Mouse (Mus musculus) heart, adult 11 months (tissue): ENCODE measurements around the gene Med14.

Source experiments
- DNase-seq: peaks from one replicate; pipeline ENCODE4 v3.0.0; 2022

Gene Med14

DNA sequence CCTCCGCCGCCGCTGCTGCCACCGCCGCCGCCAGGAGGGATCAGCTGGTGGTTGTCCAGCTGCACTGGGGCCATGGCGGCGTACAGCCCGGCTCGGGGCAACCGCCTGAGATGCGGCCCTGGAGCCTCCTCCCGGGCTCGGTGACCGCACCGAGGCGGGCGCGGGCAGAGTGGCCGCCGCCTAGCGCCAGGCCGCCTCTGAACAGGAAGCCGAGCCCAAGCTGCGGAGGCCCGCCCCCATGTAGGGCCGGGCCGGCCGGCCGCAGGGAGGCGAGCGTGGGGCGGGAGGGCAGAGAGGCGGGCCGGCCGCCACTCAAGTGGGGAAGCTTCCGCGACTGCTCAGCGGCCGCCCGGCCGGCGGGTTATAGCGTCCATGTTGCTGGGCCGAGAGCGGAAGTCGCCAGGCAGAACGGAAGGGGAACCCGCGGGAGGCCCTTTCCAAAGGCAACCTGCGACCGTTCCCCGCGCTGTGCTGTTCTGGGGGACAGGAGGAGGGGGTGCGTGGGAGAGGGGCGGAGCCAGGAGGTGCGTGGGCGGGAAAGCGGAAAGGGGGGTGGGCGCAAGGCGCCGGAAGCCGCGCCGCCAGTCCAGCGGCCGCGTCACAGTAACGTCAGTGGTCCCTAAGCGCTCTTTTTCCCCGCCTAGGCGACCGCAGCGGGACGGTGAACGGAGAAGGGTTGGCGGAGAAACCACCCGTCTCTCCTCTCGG lies at the start of gene Med14:
TSS of gene Med14 (minus strand) at position 448 of the 708 bp plus-strand sequence.
- DNase-seq: peak; percentile 99

- DNase-seq: no peak
These were observed 38.7 kb upstream of the Med14 start for GRCm38 (mm10) chrX:12800559-12800958.

GRCm38 (mm10) chrX:12794842-12795241 lies 33.0 kb upstream of the Med14 start:
- DNase-seq: no peak

- DNase-seq: no peak
These were observed 29.9 kb upstream of the Med14 start for GRCm38 (mm10) chrX:12791674-12792340.

GRCm38 (mm10) chrX:12773236-12773635 lies 11.4 kb upstream of the Med14 start:
- no peak for DNase-seq

DNA sequence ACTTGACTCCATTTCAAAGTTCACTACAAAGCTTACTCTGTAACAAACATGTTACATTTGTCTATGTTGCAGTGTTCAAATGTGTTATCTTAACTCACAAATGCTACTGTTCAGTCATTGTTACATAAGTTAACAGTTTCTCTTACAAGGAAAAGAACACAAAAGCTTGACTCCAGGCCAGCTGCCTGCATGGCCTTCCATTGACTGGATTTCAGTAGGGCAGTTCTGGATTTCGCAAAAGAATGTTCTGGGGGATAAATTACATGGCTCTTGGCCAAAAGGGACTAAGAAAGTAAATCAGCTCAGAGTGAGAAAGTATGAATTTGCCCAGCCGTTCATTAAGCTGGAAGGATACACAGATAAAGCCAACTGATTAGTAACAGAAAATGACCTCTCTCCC lies 9.7 kb upstream of the Med14 start:
- DNase-seq: peak; percentile 92

DNA sequence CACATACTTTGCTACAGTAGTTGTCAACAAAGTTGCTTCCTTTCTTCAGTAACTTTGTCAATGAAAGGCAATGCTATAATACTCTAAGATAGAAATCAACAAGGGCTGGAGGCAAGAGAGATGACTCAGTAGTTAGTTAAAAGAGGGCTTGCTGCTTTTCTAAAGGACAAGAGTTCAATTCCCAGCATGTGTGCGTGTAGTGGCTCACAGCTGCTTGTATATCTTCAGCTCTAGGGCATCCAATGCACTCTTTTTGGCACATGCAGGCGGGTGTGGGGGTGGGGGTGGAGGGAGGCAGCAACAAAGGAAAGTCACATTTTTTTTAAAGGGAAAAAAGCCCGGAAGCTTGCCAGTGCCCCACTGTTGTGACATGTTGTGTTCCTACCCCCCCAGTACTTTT lies 6.7 kb upstream of the Med14 start:
- DNase-seq: no peak

GRCm38 (mm10) chrX:12766846-12767564 lies 5.1 kb upstream of the Med14 start:
- DNase-seq: peak; percentile 79

- no peak for DNase-seq
These were observed 1.4 kb upstream of the Med14 start for GRCm38 (mm10) chrX:12763127-12763834.

DNA sequence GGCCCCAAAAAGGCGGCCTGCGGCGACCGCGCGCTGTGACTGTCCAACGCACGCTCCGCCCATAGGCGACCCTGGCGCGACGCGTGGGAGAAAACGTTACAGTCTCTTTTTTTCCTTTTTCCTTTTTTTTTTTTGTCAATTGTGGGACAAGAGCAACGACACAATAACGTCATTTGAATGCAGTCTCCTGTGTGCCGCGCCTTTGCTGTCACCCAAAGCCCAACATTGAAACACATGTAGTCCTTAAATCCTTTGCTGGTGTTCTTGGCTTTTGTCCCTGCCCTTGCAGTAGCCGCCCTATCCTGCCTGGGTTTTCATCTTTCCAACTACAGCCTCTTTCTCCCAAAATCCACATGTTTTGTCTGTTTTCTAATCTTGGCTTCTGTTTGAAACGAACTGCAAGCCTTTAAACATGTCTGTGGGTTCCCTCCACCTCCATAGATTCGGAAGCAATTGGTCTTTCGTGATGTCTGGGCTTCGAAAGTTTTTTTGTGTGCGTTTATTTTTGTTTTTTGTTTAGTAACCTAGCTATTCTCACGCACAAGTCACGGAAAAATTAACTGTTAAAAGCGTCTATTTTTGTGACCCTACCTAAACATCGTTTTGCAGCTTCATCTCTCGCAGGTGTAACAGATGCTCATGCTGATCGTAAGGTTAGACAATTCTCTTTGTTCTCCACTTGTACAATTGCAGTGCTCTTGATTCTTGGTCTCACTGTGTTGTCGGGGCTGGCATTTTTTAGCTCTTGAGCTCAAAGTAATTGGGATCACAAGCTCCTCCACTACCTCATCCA lies 657 bp upstream of the Med14 start:
- DNase-seq: no peak

GRCm38 (mm10) chrX:12761259-12761625 lies 631 bp downstream of the Med14 start:
- DNase-seq: no peak

- DNase-seq: no peak
These were observed 1.4 kb downstream of the Med14 start for GRCm38 (mm10) chrX:12760501-12760900.

DNA sequence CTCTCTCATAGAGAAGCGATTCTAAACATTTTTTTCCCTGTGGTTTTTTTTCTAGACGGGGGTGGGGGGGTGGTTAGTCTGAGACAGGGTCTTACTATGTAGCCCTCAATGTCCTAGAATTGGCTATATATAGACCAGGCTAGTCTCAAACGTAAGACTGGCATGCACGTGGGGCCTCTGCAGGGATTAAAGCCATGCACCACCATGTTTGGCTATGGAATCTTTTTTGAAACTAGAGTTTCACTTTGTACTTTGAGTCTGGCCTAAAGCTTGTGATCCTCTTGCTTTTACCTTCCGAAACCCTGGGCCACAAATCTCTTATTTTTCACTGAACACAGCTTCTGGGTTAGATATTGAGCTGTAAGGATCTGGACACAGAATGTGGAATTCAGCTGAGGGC lies 2.2 kb downstream of the Med14 start:
- no peak for DNase-seq

DNA sequence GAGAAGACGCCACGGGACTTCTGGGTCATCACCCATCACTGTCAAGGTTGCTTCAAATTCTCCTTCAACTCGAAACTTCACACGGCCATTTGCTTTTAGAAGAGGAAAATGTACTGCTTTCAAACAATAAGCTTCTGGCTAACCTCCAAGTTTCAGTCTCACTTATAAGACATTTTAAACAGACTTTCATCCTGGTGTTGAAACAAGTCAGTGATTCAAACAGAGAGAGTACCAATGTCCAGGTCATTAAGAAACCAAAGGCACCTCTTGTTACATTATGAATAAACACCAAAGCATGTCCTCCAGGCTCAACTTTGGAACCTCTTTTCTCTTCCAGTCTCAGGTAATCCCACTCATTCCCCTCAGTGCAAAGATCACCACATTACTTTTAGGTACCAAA lies 14.0 kb downstream of the Med14 start:
- no peak for DNase-seq

DNA sequence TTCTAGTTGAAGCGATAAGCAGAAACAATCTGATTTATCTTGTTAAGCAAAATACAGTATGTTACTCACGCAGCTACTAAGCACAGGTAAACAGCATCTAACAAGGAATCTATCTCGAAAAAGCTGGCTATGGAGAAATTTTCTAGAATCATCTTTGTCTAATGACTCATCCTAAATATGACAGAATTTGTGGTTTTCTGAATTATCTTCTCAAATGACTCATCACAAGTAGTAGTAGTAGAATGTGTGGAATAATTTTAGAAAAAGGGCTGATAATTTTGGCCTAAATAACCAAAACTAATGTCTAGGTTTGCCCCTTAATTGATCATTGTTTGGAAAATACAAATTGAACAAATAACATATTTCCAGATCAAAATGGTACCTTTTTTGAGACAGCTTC lies 15.1 kb downstream of the Med14 start:
- no peak for DNase-seq

DNA sequence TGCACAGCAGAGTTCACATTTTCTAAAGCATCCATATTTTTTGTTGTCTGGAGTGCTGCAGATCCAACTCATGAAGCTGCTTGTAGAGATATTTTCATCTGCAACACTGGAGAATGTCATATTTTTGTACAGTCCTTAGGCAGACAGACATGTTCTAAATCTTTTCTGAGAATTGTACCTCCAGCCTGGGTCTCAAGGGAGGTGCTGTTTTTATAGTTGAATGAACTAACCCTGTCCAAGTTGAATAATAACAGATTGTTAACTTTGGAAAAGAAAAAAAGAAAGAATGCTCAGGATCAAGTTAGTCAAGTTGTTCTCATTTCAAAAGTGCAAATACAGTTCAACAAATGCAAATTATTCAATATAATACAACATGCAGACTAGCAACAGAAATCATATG lies 21.5 kb downstream of the Med14 start:
- no peak for DNase-seq

- DNase-seq: no peak
These were observed 45.8 kb downstream of the Med14 start for GRCm38 (mm10) chrX:12716036-12716435.

DNA sequence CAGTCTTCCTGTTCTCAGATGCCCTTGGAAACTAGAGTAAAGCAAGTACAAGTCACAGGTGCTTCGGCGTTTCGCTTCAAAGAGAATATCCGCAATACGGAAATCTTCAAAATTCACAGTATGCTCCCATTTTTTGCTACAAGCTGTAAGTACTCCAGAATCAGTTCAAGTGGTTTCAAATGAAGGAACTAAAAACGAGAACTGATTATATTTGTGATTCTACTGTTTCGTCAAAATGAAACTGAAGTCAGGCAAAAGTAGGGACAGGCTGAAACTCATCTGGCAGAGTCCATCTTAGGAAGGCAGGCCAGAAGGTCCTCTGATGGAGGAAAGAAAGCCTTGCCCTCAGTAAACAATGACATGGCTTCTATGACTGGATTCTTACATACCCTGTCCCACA lies 48.1 kb downstream of the Med14 start:
- no peak for DNase-seq

- no peak for DNase-seq
These were observed 75.0 kb downstream of the Med14 start for GRCm38 (mm10) chrX:12686910-12687309.

- no peak for DNase-seq
These were observed 75.8 kb downstream of the Med14 start for GRCm38 (mm10) chrX:12686071-12686470.

GRCm38 (mm10) chrX:12677396-12677795 lies 84.5 kb downstream of the Med14 start:
- DNase-seq: no peak

- peak; percentile 99 for DNase-seq
These were observed 88.7 kb downstream of the Med14 start, which contains the start of gene 1810030O07Rik for GRCm38 (mm10) chrX:12673054-12673775. 1810030O07Rik (minus strand) TSS chrX:12673668.
